Mouse (Mus musculus) thymus, adult 2 months (tissue): ENCODE data around the gene Sema6c. TPM values are rescaled to one million over a fixed set of nuclear protein-coding genes. Genes with fewer than 3 reads are reported as not detected.

Experiments
- DNase-seq: peaks from one replicate; pipeline ENCODE4 v3.0.0; 2021
- H3K27ac ChIP-seq: fragments of 200-500 bp; 2 replicates; pipeline ENCODE4 v1.5.1; 2012; ENCODE audit warnings: low read length, control low read depth; ENCODE audit not compliant: control insufficient read depth, insufficient read depth
- H3K27me3 ChIP-seq: fragments of 200-500 bp; 2 replicates; pipeline ENCODE4 v1.6.1; 2012; ENCODE audit warnings: mild to moderate bottlenecking, low read length, moderate library complexity, mixed read lengths; ENCODE audit not compliant: control insufficient read depth, insufficient read depth
- H3K36me3 ChIP-seq: fragments of 200-500 bp; 2 replicates; pipeline ENCODE4 v1.6.1; 2012; ENCODE audit warnings: mild to moderate bottlenecking, low read length, moderate library complexity; ENCODE audit not compliant: control insufficient read depth, insufficient read depth
- H3K4me1 ChIP-seq: fragments of 200-500 bp; replicated peaks from 2 replicates; pipeline ENCODE4 v1.6.1; 2012; ENCODE audit warnings: low read length; ENCODE audit not compliant: control insufficient read depth, insufficient read depth
- H3K4me3 ChIP-seq: fragments of 200-500 bp; 2 replicates; pipeline ENCODE4 v1.5.1; 2012; ENCODE audit warnings: mild to moderate bottlenecking, low read length, control low read depth, moderate library complexity; ENCODE audit not compliant: control insufficient read depth, insufficient read depth
- CTCF ChIP-seq: fragments of 200-500 bp; IDR thresholded peaks from 2 replicates; pipeline ENCODE4 v1.5.1; 2012; ENCODE audit warnings: mild to moderate bottlenecking, control low read depth, low read length, moderate library complexity, borderline replicate concordance; ENCODE audit not compliant: control insufficient read depth, poor library complexity, insufficient read depth; ENCODE audit errors: extremely low read depth
- POLR2A ChIP-seq: fragments of 200-500 bp; IDR thresholded peaks from 2 replicates; pipeline ENCODE4 v1.6.1; 2012; ENCODE audit warnings: mild to moderate bottlenecking, low read length, control low read depth, moderate library complexity; ENCODE audit not compliant: control insufficient read depth, poor library complexity, insufficient read depth; ENCODE audit errors: extremely low read depth
- WGBS: fragments of 180-500 bp; shearing (Covaris S2); methylation state at CpG from one replicate; pipeline ENCODE4 v1.1.7; 2018; 5-methylcytosine and 5-hydroxymethylcytosine counted together
- polyA plus RNA-seq: library from polyadenylated mRNA; depleted of rRNA; stranded (reverse); fragments of >200 nt; gene quantifications from 2 replicates; pipeline ENCODE4 v1.2.3, GENCODE M21; 2012

Sema6c gene
- polyA plus RNA-seq, 1 experiment, result 12.0 TPM

- TF ChIP-seq POLR2A, result no peak
- TF ChIP-seq CTCF, result no peak
- no peak overlapping the region for H3K4me3 ChIP-seq
- H3K27ac ChIP-seq, result no peak overlapping the region
- DNase-seq, result no peak
- 95% methylated on average over 5 of the region's 5 CpGs for WGBS
- H3K36me3 ChIP-seq, result peaks cover 7% of the 10 kb centered on the region
- peaks cover 2% of the 10 kb centered on the region for H3K4me1 ChIP-seq
- peaks cover 2% of the 10 kb centered on the region; the same call in 1 of the 2 replicates for H3K27me3 ChIP-seq
These were observed 18.7 kb downstream of the Sema6c start for GRCm38 (mm10) chr3:95178948-95179347.

- H3K4me3 ChIP-seq, result no peak overlapping the region
- H3K4me1 ChIP-seq, result 0 out of 2 replicates have a peak, but pooled peaks cover 2% of the 10 kb centered on the region
- H3K27ac ChIP-seq, result no peak overlapping the region
- peaks cover 14% of the 10 kb centered on the region for H3K36me3 ChIP-seq
- WGBS, result 83% methylated on average over 3 of the region's 3 CpGs
- TF ChIP-seq POLR2A, result no peak
- no peak for TF ChIP-seq CTCF
- DNase-seq, result no peak
- H3K27me3 ChIP-seq, result no peaks in the 10 kb centered on the region
These were observed 19.6 kb downstream of the Sema6c start for GRCm38 (mm10) chr3:95179890-95180289.

DNA sequence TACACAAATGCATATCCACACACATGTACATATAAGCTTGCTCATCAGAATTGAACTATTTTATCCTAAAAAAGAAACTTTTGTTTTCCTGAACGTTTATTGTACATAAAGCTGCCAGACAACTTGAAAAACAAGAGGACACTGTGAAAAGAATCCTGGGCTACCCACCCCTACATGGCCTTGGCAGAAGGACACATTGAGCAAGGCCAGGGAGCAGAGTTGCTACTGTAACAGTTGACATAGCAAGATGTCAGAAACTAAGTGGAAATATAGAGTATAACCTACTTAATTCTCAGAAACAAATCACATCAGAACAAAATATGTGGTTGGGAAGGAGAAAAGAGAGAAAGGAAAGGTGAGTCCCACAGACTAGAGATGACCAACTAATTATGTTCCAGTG is 21.6 kb downstream of the Sema6c start:
- Histone ChIP-seq H3K4me1 (0 out of 2 replicates have a peak, but pooled peaks cover 4% of the 10 kb centered on the region), H3K27ac (no peak overlapping the region), H3K4me3 (no peak overlapping the region), H3K27me3 (no peaks in the 10 kb centered on the region), H3K36me3 (peaks cover 20% of the 10 kb centered on the region)
- TF ChIP-seq POLR2A (no peak), CTCF (no peak)
- WGBS, result 88% methylated on average over 1 of the region's 1 CpGs
- no peak for DNase-seq

GRCm38 (mm10) chr3:95184796-95185577 is 24.7 kb downstream of the Sema6c start:
- Histone ChIP-seq H3K27me3 (no peaks in the 10 kb centered on the region), H3K27ac (no peak overlapping the region), H3K4me1 (peaks cover 11% of the 10 kb centered on the region), H3K36me3 (peaks cover 52% of the 10 kb centered on the region), H3K4me3 (no peak overlapping the region)
- TF ChIP-seq POLR2A (no peak), CTCF (no peak)
- no peak for DNase-seq
- WGBS, result 46% methylated on average over 9 of the region's 9 CpGs

DNA sequence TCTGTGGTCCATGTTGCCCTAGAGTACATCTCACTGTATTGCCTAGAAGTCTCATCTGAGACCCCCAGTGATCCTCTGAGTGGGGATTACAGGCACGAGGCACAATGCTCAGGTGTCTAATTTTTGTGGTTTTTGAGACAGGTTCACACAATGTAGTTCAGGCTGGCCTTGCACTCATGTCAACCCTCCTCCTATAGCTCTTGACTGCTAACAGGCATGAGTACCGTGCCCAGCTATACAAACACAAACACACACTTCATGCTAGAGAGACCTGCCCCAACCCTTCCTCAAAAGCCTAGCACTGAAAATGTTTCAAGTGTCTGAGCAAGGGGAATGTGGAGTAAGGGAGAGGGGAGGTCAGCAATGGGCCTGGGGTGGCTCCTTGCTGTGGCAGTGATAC is 25.8 kb downstream of the Sema6c start:
- WGBS, result 82% methylated on average over 2 of the region's 2 CpGs

DNA sequence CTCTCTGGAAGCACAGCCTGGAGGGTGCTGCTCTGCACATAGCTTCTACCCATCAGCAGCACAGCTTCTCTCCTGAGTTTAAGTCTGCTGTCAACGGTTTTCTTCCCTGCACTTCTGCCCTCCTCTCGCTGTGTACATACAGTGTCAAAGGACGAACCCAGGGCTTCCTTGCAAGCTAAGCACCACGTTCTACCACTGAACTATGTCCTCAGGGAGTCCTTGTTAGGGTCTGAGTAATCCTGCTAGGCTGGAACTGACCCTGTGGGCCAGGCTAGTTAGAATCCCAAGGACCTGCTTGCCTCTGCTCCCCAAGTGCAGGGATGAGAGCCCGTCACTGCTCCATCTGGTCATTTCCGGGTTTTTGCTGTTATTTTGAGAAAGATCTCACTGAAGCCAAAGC is 26.6 kb downstream of the Sema6c start:
- 97% methylated on average over 6 of the region's 6 CpGs for WGBS
- Histone ChIP-seq H3K36me3 (peaks cover 56% of the 10 kb centered on the region), H3K27ac (no peak overlapping the region), H3K4me3 (no peak overlapping the region), H3K4me1 (peaks cover 11% of the 10 kb centered on the region), H3K27me3 (no peaks in the 10 kb centered on the region)
- TF ChIP-seq CTCF (no peak), POLR2A (no peak)
- no peak for DNase-seq

More for the DNA sequence above, 25.8 kb downstream of the Sema6c start:
- peaks cover 11% of the 10 kb centered on the region for H3K4me1 ChIP-seq
- TF ChIP-seq POLR2A (no peak), CTCF (no peak)
- no peak overlapping the region for H3K4me3 ChIP-seq
- peaks cover 56% of the 10 kb centered on the region for H3K36me3 ChIP-seq
- H3K27me3 ChIP-seq, result no peaks in the 10 kb centered on the region
- H3K27ac ChIP-seq, result no peak overlapping the region
- no peak for DNase-seq

GRCm38 (mm10) chr3:95194721-95195135 is 34.5 kb downstream of the Sema6c start:
- Histone ChIP-seq H3K36me3 (peaks cover 63% of the 10 kb centered on the region), H3K4me1 (no peaks in the 10 kb centered on the region), H3K27me3 (no peaks in the 10 kb centered on the region), H3K27ac (no peak overlapping the region), H3K4me3 (no peak overlapping the region)
- no peak for DNase-seq
- TF ChIP-seq POLR2A (no peak), CTCF (no peak)
- WGBS, result 90% methylated on average over 6 of the region's 6 CpGs
